Mouse (Mus musculus): Measurements from ENCODE around the gene Bach2. TPM values are rescaled to one million over a fixed set of nuclear protein-coding genes. Genes with fewer than 3 reads are reported as not detected.

Bach2 gene
- polyA plus RNA-seq, 1 experiment from 2014 or later: 1.1 TPM

- Histone ChIP-seq H3K9me3 (ENCODE audit: control insufficient read depth) (no peaks in the 10 kb centered on the region), H3K4me2 (replicated peaks; ENCODE audit: low read depth) (no peak overlapping the region), H3K4me1 (replicated peaks; ENCODE audit: control insufficient read depth, insufficient read depth, low read length) (no peaks in the 10 kb centered on the region), H3K4me3 (ENCODE audit: low read depth, low read length) (no peak overlapping the region), H3K27ac (ENCODE audit: low read depth, low read length) (no peak overlapping the region), H3K27me3 (replicated peaks; ENCODE audit: control insufficient read depth, insufficient read depth, low read length) (no peaks in the 10 kb centered on the region), H3K36me3 (ENCODE audit: control insufficient read depth, insufficient read depth) (no peaks in the 10 kb centered on the region), H3K9ac (ENCODE audit: low read depth, low read length) (no peak overlapping the region)
- no peak for ATAC-seq
- no peak for TF ChIP-seq CTCF (IDR thresholded peaks at IDR 0.05; ENCODE audit: low read depth)
- WGBS: 93% methylated on average over 8 of the region's 8 CpGs
Observed at GRCm38 (mm10) chr4:32482138-32482537, 243.5 kb downstream of the Bach2 start.

GRCm38 (mm10) chr4:32482936-32483335 is 244.3 kb downstream of the Bach2 start:
- WGBS: 43% methylated on average over 8 of the region's 8 CpGs
- no peaks in the 10 kb centered on the region for H3K27me3 ChIP-seq (replicated peaks; ENCODE audit: control insufficient read depth, insufficient read depth, low read length)
- no peak overlapping the region for H3K4me2 ChIP-seq (replicated peaks; ENCODE audit: low read depth)

GRCm38 (mm10) chr4:32485848-32486247 is 247.2 kb downstream of the Bach2 start:
- Histone ChIP-seq H3K27me3 (replicated peaks; ENCODE audit: control insufficient read depth, insufficient read depth, low read length) (no peaks in the 10 kb centered on the region), H3K9ac (ENCODE audit: low read depth, low read length) (no peak overlapping the region), H3K27ac (ENCODE audit: low read depth, low read length) (no peak overlapping the region), H3K4me1 (replicated peaks; ENCODE audit: control insufficient read depth, insufficient read depth, low read length) (no peaks in the 10 kb centered on the region), H3K9me3 (ENCODE audit: control insufficient read depth) (no peaks in the 10 kb centered on the region), H3K36me3 (ENCODE audit: control insufficient read depth, insufficient read depth) (no peaks in the 10 kb centered on the region), H3K4me2 (replicated peaks; ENCODE audit: low read depth) (no peak overlapping the region), H3K4me3 (ENCODE audit: low read depth, low read length) (no peak overlapping the region)
- WGBS: 28% methylated on average over 5 of the region's 5 CpGs
- no peak for TF ChIP-seq CTCF (IDR thresholded peaks at IDR 0.05; ENCODE audit: low read depth)
- ATAC-seq: no peak

More at GRCm38 (mm10) chr4:32482936-32483335, 244.3 kb downstream of the Bach2 start:
- no peaks in the 10 kb centered on the region for H3K9me3 ChIP-seq (ENCODE audit: control insufficient read depth)
- H3K4me3 ChIP-seq (ENCODE audit: low read depth, low read length): no peak overlapping the region
- H3K27ac ChIP-seq (ENCODE audit: low read depth, low read length): no peak overlapping the region
- no peak for TF ChIP-seq CTCF (IDR thresholded peaks at IDR 0.05; ENCODE audit: low read depth)
- H3K36me3 ChIP-seq (ENCODE audit: control insufficient read depth, insufficient read depth): no peaks in the 10 kb centered on the region
- no peak overlapping the region for H3K9ac ChIP-seq (ENCODE audit: low read depth, low read length)
- no peaks in the 10 kb centered on the region for H3K4me1 ChIP-seq (replicated peaks; ENCODE audit: control insufficient read depth, insufficient read depth, low read length)
- ATAC-seq: no peak

- Histone ChIP-seq H3K27ac (ENCODE audit: low read depth, low read length) (no peak overlapping the region), H3K36me3 (ENCODE audit: control insufficient read depth, insufficient read depth) (no peaks in the 10 kb centered on the region), H3K4me1 (replicated peaks; ENCODE audit: control insufficient read depth, insufficient read depth, low read length) (no peaks in the 10 kb centered on the region), H3K9ac (ENCODE audit: low read depth, low read length) (no peak overlapping the region), H3K4me2 (replicated peaks; ENCODE audit: low read depth) (no peak overlapping the region; the same call in 1 of the 2 replicates), H3K4me3 (ENCODE audit: low read depth, low read length) (no peak overlapping the region), H3K27me3 (replicated peaks; ENCODE audit: control insufficient read depth, insufficient read depth, low read length) (no peaks in the 10 kb centered on the region), H3K9me3 (ENCODE audit: control insufficient read depth) (no peaks in the 10 kb centered on the region)
- ATAC-seq: no peak
- TF ChIP-seq CTCF (IDR thresholded peaks at IDR 0.05; ENCODE audit: low read depth): no peak
- WGBS: 62% methylated on average over 17 of the region's 17 CpGs
Observed at GRCm38 (mm10) chr4:32486654-32487398, 248.2 kb downstream of the Bach2 start.

GRCm38 (mm10) chr4:32489186-32489585 is 250.6 kb downstream of the Bach2 start:
- no peaks in the 10 kb centered on the region for H3K4me1 ChIP-seq (replicated peaks; ENCODE audit: control insufficient read depth, insufficient read depth, low read length)
- H3K36me3 ChIP-seq (ENCODE audit: control insufficient read depth, insufficient read depth): no peaks in the 10 kb centered on the region
- no peaks in the 10 kb centered on the region for H3K27me3 ChIP-seq (replicated peaks; ENCODE audit: control insufficient read depth, insufficient read depth, low read length)
- no peak for TF ChIP-seq CTCF (IDR thresholded peaks at IDR 0.05; ENCODE audit: low read depth)
- H3K27ac ChIP-seq (ENCODE audit: low read depth, low read length): no peak overlapping the region
- ATAC-seq: no peak
- H3K9ac ChIP-seq (ENCODE audit: low read depth, low read length): no peak overlapping the region
- H3K4me2 ChIP-seq (replicated peaks; ENCODE audit: low read depth): no peak overlapping the region
- H3K4me3 ChIP-seq (ENCODE audit: low read depth, low read length): no peak overlapping the region
- WGBS: 100% methylated on average over 1 of the region's 1 CpGs
- H3K9me3 ChIP-seq (ENCODE audit: control insufficient read depth): no peaks in the 10 kb centered on the region

GRCm38 (mm10) chr4:32491176-32491575 is 252.6 kb downstream of the Bach2 start:
- Histone ChIP-seq H3K27ac (ENCODE audit: low read depth, low read length) (no peak overlapping the region), H3K4me3 (ENCODE audit: low read depth, low read length) (no peak overlapping the region), H3K9ac (ENCODE audit: low read depth, low read length) (no peak overlapping the region), H3K4me2 (replicated peaks; ENCODE audit: low read depth) (no peak overlapping the region), H3K36me3 (ENCODE audit: control insufficient read depth, insufficient read depth) (no peaks in the 10 kb centered on the region), H3K27me3 (replicated peaks; ENCODE audit: control insufficient read depth, insufficient read depth, low read length) (no peaks in the 10 kb centered on the region), H3K4me1 (replicated peaks; ENCODE audit: control insufficient read depth, insufficient read depth, low read length) (no peaks in the 10 kb centered on the region), H3K9me3 (ENCODE audit: control insufficient read depth) (no peaks in the 10 kb centered on the region)
- no peak for ATAC-seq
- WGBS: 46% methylated on average over 8 of the region's 8 CpGs
- no peak for TF ChIP-seq CTCF (IDR thresholded peaks at IDR 0.05; ENCODE audit: low read depth)
